Mouse (Mus musculus) stomach, embryonic 15.5 days (tissue): ENCODE measurements around the gene Baz2b. TPM values are rescaled to one million over a fixed set of nuclear protein-coding genes. Genes with fewer than 3 reads are reported as not detected.
A peak's percentile ranks its signal among the peaks of the same experiment; 100 is the strongest.

Experiments used
- ATAC-seq: fragments of 200-750 bp; cut with Nextera tagmentation; 2 replicates; pipeline ENCODE4 v1.8.0; 2017; ENCODE audit warnings: low read depth, moderate number of reproducible peaks, moderate TSS enrichment; ENCODE audit not compliant: insufficient read depth, low FRiP score
- H3K27ac ChIP-seq: fragments of 300-500 bp; sonication (generic); 2 replicates; pipeline ENCODE4 v1.5.1; 2015; ENCODE audit warnings: mild to moderate bottlenecking, inconsistent platforms
- H3K27me3 ChIP-seq: fragments of 300-500 bp; sonication (generic); replicated peaks from 2 replicates; pipeline ENCODE4 v1.6.1; 2015; ENCODE audit warnings: inconsistent platforms
- H3K36me3 ChIP-seq: fragments of 300-500 bp; sonication (generic); 2 replicates; pipeline ENCODE4 v1.6.1; 2015; ENCODE audit warnings: inconsistent platforms
- H3K4me1 ChIP-seq: fragments of 300-500 bp; sonication (generic); 2 replicates; pipeline ENCODE4 v1.6.1; 2015; ENCODE audit warnings: inconsistent platforms
- H3K4me2 ChIP-seq: fragments of 300-500 bp; sonication (generic); 2 replicates; pipeline ENCODE4 v1.6.1; 2015; ENCODE audit warnings: mild to moderate bottlenecking, inconsistent platforms
- H3K4me3 ChIP-seq: fragments of 300-500 bp; sonication (generic); replicated peaks from 2 replicates; pipeline ENCODE4 v1.5.1; 2015; ENCODE audit warnings: inconsistent platforms
- H3K9ac ChIP-seq: fragments of 300-500 bp; sonication (generic); 2 replicates; pipeline ENCODE4 v1.6.1; 2015; ENCODE audit warnings: inconsistent platforms
- H3K9me3 ChIP-seq: fragments of 300-500 bp; sonication (generic); 2 replicates; pipeline ENCODE4 v1.6.1; 2016; ENCODE audit warnings: inconsistent platforms
- WGBS: fragments of 180-500 bp; shearing (Covaris S2); methylation state at CpG from one replicate; pipeline ENCODE4 v1.1.7; 2015; 5-methylcytosine and 5-hydroxymethylcytosine counted together
- polyA plus RNA-seq: library from polyadenylated mRNA; unstranded; fragments of >200 nt; fragmentation: Nextera tagmentation; extraction: Ambion mirVana; gene quantifications from 2 replicates; pipeline ENCODE4 v1.2.1, GENCODE M21; 2015

The Baz2b gene
- polyA plus RNA-seq, 1 experiment from 2014 or later, result 47.8 TPM

DNA sequence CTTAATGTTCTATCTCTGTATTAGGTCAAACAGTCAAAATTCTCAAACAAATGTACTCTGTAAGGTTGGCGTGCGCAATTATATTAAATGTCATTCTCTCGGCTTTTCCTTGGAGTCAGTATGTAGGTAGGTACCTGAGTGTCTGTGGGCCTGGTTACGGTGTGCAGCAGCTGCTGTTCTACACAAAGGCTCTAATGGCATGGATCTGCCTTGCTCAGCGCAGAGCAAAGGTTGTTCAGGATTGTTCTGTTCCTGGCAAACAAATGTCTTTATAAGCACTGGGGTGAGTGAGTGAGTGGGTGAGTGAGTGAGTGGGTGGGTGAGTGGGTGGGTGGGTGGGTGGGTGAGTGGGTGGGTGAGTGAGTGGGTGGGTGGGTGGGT, 206.0 kb downstream of the Baz2b start:
- Histone ChIP-seq H3K27ac (no peak overlapping the region), H3K4me3 (no peak overlapping the region), H3K27me3 (no peaks in the 10 kb centered on the region), H3K36me3 (0 out of 2 replicates have a peak, but pooled peaks cover 4% of the 10 kb centered on the region), H3K4me1 (no peaks in the 10 kb centered on the region), H3K9ac (no peak overlapping the region), H3K9me3 (no peaks in the 10 kb centered on the region), H3K4me2 (no peak overlapping the region)
- peak; percentile 22; the same call in 1 of the 2 replicates for ATAC-seq
- 80% methylated on average over 5 of the region's 5 CpGs for WGBS

DNA sequence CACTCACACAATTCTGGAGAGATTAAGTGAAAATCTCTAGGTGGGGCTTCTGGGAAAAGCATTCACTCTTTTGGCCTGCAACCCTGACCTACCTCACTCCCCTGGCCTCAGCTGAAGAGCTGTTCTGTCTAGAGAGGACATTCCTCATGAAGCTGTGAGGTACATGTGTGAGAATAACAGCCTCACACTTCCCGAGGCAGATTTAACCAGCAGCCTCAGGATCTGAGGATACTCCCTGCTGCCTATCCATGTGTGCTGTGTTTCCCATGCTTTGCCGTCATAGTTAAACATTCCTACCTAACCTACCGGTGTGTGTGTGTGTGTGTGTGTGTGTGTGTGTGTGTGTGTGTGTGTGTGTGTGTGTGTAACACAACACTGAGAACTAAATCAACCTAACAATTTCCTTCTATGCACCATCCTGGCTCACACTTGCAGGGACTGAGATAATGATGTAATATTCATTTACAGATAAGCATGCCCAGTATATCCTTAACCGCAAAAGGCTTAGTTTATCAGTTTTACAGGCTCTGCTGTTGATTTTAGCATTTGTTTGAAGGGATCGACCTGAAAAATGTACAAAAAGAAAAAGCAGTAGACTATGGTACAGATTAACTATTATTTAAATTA, 206.5 kb downstream of the Baz2b start:
- Histone ChIP-seq H3K9me3 (no peaks in the 10 kb centered on the region), H3K36me3 (0 out of 2 replicates have a peak, but pooled peaks cover 4% of the 10 kb centered on the region), H3K4me2 (no peak overlapping the region), H3K27me3 (no peaks in the 10 kb centered on the region), H3K4me3 (no peak overlapping the region), H3K27ac (no peak overlapping the region), H3K4me1 (no peaks in the 10 kb centered on the region), H3K9ac (no peak overlapping the region)
- WGBS, result 56% methylated on average over 5 of the region's 5 CpGs
- ATAC-seq, result peak; percentile 43; the same call in 1 of the 2 replicates

DNA sequence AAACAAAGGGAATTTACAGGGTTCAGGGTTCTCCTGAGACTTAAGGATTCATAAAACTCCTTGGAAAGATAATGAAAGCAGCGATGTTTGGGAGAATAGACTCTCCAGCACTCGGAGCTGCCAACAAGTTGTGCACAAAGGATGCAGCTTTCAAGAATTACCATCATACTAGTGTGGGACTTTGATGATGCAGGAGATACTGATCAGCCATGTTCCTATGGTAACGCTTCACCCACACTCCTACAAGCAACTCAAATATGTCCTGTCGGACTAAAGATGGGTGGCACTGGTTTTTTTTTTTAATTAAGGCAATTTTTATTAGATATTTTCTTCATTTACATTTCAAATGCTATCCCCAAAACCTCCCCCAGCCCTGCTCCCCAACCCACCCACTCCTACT, 209.4 kb downstream of the Baz2b start:
- Histone ChIP-seq H3K4me2 (no peak overlapping the region), H3K27ac (no peak overlapping the region), H3K9ac (no peak overlapping the region), H3K36me3 (0 out of 2 replicates have a peak, but pooled peaks cover 4% of the 10 kb centered on the region), H3K27me3 (no peaks in the 10 kb centered on the region), H3K9me3 (no peaks in the 10 kb centered on the region), H3K4me3 (no peak overlapping the region), H3K4me1 (no peaks in the 10 kb centered on the region)
- 92% methylated on average over 4 of the region's 4 CpGs for WGBS
- ATAC-seq, result no peak

GRCm38 (mm10) chr2:59997479-59998228, 212.0 kb downstream of the Baz2b start:
- Histone ChIP-seq H3K27ac (no peak overlapping the region), H3K4me1 (no peaks in the 10 kb centered on the region), H3K27me3 (no peaks in the 10 kb centered on the region), H3K4me2 (no peak overlapping the region), H3K9me3 (no peaks in the 10 kb centered on the region), H3K4me3 (no peak overlapping the region), H3K9ac (no peak overlapping the region), H3K36me3 (no peaks in the 10 kb centered on the region)
- 72% methylated on average over 7 of the region's 8 CpGs for WGBS
- ATAC-seq, result peak; percentile 63

GRCm38 (mm10) chr2:59996911-59997310, 212.7 kb downstream of the Baz2b start:
- H3K36me3 ChIP-seq, result no peaks in the 10 kb centered on the region
- no peak overlapping the region for H3K4me2 ChIP-seq
- H3K4me3 ChIP-seq, result no peak overlapping the region
- no peak overlapping the region for H3K9ac ChIP-seq
- WGBS, result 81% methylated on average over 5 of the region's 5 CpGs
- no peaks in the 10 kb centered on the region for H3K4me1 ChIP-seq
- no peak overlapping the region for H3K27ac ChIP-seq
- no peak for ATAC-seq
- no peaks in the 10 kb centered on the region for H3K27me3 ChIP-seq
- no peaks in the 10 kb centered on the region for H3K9me3 ChIP-seq

- WGBS, result 68% methylated on average over 3 of the region's 3 CpGs
- Histone ChIP-seq H3K4me3 (no peak overlapping the region), H3K4me1 (no peaks in the 10 kb centered on the region), H3K9me3 (no peaks in the 10 kb centered on the region), H3K36me3 (no peaks in the 10 kb centered on the region), H3K9ac (no peak overlapping the region), H3K27ac (no peak overlapping the region), H3K27me3 (no peaks in the 10 kb centered on the region), H3K4me2 (no peak overlapping the region)
- ATAC-seq, result no peak
These were observed 216.5 kb downstream of the Baz2b start for GRCm38 (mm10) chr2:59993190-59993535.

DNA sequence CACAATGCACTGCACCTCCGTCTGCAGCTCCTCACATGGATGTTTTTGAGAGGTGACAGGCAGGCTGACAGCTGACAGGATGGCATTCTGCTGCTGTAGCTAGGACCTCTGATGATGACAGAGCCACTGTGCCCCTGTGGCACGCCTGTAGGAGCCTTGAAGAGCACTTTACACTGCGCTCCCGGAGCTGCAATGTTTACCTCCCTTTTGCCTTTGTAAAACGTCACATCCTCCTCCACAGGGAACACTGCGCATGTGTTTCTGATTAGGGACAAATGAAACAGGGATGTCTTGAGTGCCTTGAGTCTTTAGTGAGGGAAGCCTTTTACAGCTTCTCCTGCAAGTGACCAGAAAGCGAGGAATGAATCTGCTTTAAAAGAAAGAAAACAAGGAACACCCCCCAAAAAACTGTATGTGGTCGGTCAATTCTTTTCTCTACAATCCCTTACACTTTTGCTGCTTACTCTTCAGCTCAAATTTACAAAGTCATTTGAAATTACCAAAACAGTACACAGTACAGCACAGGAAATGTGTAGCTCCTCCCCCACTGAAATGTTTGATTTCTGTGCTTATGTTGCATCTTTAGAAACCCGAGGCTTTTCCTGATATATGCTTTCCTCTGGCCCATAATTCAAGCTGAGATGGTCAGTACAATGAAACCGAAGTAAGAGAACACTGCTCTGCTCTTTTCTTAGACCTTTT, 217.0 kb downstream of the Baz2b start:
- Histone ChIP-seq H3K4me3 (no peak overlapping the region), H3K9me3 (no peaks in the 10 kb centered on the region), H3K4me2 (no peak overlapping the region), H3K36me3 (no peaks in the 10 kb centered on the region), H3K4me1 (no peaks in the 10 kb centered on the region), H3K9ac (no peak overlapping the region), H3K27me3 (no peaks in the 10 kb centered on the region), H3K27ac (no peak overlapping the region)
- WGBS, result 59% methylated on average over 10 of the region's 10 CpGs
- no peak for ATAC-seq

- Histone ChIP-seq H3K9ac (no peak overlapping the region), H3K27ac (no peak overlapping the region), H3K4me2 (no peak overlapping the region), H3K27me3 (no peaks in the 10 kb centered on the region), H3K36me3 (no peaks in the 10 kb centered on the region), H3K4me1 (no peaks in the 10 kb centered on the region), H3K4me3 (no peak overlapping the region), H3K9me3 (no peaks in the 10 kb centered on the region)
- no peak for ATAC-seq
These were observed 217.9 kb downstream of the Baz2b start for GRCm38 (mm10) chr2:59991775-59992174.

DNA sequence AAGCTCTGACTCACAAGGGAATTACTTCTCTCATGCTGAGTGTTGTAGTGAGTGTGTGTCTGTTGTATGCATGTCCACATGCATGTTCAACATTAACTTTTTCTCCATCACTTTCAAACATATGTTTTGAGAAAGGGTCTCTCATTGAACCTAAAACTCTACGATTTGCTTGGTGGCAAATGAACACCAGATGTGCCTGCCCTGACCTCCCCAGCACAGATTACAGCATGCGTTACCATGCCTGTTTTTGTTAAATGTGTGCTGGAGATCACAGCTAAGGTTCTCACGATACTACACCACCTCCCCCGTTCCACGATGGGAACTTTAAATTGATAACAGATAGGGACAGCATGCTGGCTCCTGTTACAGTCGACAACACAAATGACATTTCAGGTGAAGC, 222.1 kb downstream of the Baz2b start:
- Histone ChIP-seq H3K4me1 (no peaks in the 10 kb centered on the region), H3K4me2 (no peak overlapping the region), H3K4me3 (no peak overlapping the region), H3K27me3 (no peaks in the 10 kb centered on the region), H3K36me3 (no peaks in the 10 kb centered on the region), H3K9ac (no peak overlapping the region), H3K9me3 (no peaks in the 10 kb centered on the region), H3K27ac (no peak overlapping the region)
- ATAC-seq, result no peak
- 64% methylated on average over 6 of the region's 6 CpGs for WGBS

DNA sequence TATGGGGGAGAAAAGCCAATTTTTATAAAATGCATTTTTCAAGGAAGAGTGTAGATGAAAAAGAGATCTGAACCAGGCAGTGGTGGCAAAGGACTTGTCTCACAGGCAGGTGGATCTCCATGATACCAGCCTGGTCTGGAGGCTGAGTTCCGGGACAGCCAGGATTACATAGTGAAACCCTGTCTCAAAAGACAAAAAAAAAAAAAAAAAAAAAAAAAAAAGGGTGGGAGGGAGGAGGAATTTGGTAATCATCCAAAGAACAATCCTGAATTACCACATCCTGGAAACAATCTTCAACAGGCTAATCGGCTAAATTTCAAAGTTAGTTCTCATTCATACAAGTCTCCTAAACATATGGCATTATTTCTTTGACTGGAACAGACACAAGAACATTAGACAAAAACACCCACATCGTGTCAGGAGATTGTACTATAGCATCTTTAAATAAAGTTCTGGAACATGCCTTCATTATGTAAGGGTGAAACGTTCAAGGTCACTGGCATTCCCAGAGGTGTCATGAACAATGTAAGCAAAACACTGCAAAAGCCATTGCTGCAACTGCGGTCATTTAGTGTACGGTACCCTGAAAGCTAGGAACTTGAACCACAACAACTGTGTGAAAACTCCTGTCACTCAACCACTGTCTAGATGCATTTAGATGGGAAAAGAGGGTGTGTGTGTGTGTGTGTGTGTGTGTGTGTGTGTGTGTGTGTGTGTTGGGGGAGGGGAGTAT, 230.0 kb downstream of the Baz2b start:
- Histone ChIP-seq H3K4me3 (no peak overlapping the region), H3K9ac (no peak overlapping the region), H3K36me3 (peaks cover 3% of the 10 kb centered on the region; the same call in 1 of the 2 replicates), H3K4me1 (peaks cover 2% of the 10 kb centered on the region; the same call in 1 of the 2 replicates), H3K27ac (no peak overlapping the region), H3K27me3 (no peaks in the 10 kb centered on the region), H3K4me2 (no peak overlapping the region), H3K9me3 (no peaks in the 10 kb centered on the region)
- WGBS, result 49% methylated on average over 6 of the region's 6 CpGs
- no peak for ATAC-seq

- H3K27me3 ChIP-seq, result no peaks in the 10 kb centered on the region
- peaks cover 2% of the 10 kb centered on the region; the same call in 1 of the 2 replicates for H3K4me1 ChIP-seq
- no peaks in the 10 kb centered on the region for H3K9me3 ChIP-seq
- no peak overlapping the region for H3K4me3 ChIP-seq
- ATAC-seq, result no peak
- H3K27ac ChIP-seq, result no peak overlapping the region
- H3K9ac ChIP-seq, result no peak overlapping the region
- 93% methylated on average over 5 of the region's 5 CpGs for WGBS
- no peak overlapping the region for H3K4me2 ChIP-seq
- H3K36me3 ChIP-seq, result peaks cover 3% of the 10 kb centered on the region; the same call in 1 of the 2 replicates
These were observed 233.0 kb downstream of the Baz2b start for GRCm38 (mm10) chr2:59976680-59977079.
